Mouse (Mus musculus) adrenal gland, postnatal 0 days (tissue): ENCODE measurements around the gene Parn. TPM values are rescaled to one million over a fixed set of nuclear protein-coding genes. Genes with fewer than 3 reads are reported as not detected.

Experiments
- polyA plus RNA-seq: library from polyadenylated mRNA; unstranded; fragments of >200 nt; fragmentation: Nextera tagmentation; extraction: Ambion mirVana; gene quantifications from 2 replicates; pipeline ENCODE4 v1.2.1, GENCODE M21; 2015

The Parn gene
- polyA plus RNA-seq: 29.8 and 40.5 TPM in 2 replicates

GRCm38 (mm10) chr16:13667878-13668343 lies at the start of gene Parn:
TSS of gene Parn (minus strand) at chr16:13668170.

GRCm38 (mm10) chr16:13671685-13672385 lies 3.9 kb upstream of the Parn start, which contains the start of the genes Bfar and 3110001I22Rik:
TSS of gene Bfar (plus strand) at chr16:13671858.
TSS of gene 3110001I22Rik (plus strand) at chr16:13671929.

Other genes with a start within 250 kb of the Parn start
- gene Bfar, start 3.7 kb upstream of the Parn start, polyA plus RNA-seq: 34.0 and 41.5 TPM in 2 replicates
- 4.2 and 4.6 TPM in 2 replicates for gene 3110001I22Rik, start 3.8 kb upstream of the Parn start, polyA plus RNA-seq
- 0.19 and 0.93 TPM in 2 replicates for gene Pla2g10, start 62.8 kb upstream of the Parn start, polyA plus RNA-seq
- gene Rrn3, start 112.5 kb upstream of the Parn start, polyA plus RNA-seq: 29.2 and 48.2 TPM in 2 replicates
- 133 and 164 TPM in 2 replicates for gene Ntan1, start 150.7 kb upstream of the Parn start, polyA plus RNA-seq
- gene Pdxdc1, start 235.0 kb upstream of the Parn start, polyA plus RNA-seq: 40.8 and 60.1 TPM in 2 replicates
- 6.6 and 11.9 TPM in 2 replicates for gene Mpv17l, start 235.0 kb upstream of the Parn start, polyA plus RNA-seq